Mouse (Mus musculus) liver, embryonic 14.5 days (tissue): ENCODE data around the gene Serpina11. TPM values are rescaled to one million over a fixed set of nuclear protein-coding genes. Genes with fewer than 3 reads are reported as not detected.

ENCODE experiments used
- ATAC-seq: fragments of 200-750 bp; cut with Nextera tagmentation; 2 replicates; pipeline ENCODE4 v1.8.0; 2017; ENCODE audit warnings: moderate number of reproducible peaks, mild to moderate bottlenecking, moderate library complexity; ENCODE audit not compliant: insufficient read depth
- DNase-seq, 3 experiments: peaks; one replicate each; pipeline ENCODE4 v3.0.0-alpha.2; 2012 to 2013; ENCODE audit warnings: low read depth in 3 of 3, low spot score in 3 of 3
- H3K27ac ChIP-seq: fragments of 300-500 bp; sonication (generic); 2 replicates; pipeline ENCODE4 v1.5.1; 2014; ENCODE audit warnings: moderate library complexity, mild to moderate bottlenecking, control low read depth, inconsistent platforms
- H3K27me3 ChIP-seq: fragments of 300-500 bp; sonication (generic); 2 replicates; pipeline ENCODE4 v1.6.1; 2014; ENCODE audit warnings: mild to moderate bottlenecking, low read length, moderate library complexity; ENCODE audit not compliant: control insufficient read depth, insufficient read depth
- H3K36me3 ChIP-seq: fragments of 300-500 bp; sonication (generic); replicated peaks from 2 replicates; pipeline ENCODE4 v1.6.1; 2014; ENCODE audit warnings: low read depth; ENCODE audit not compliant: control insufficient read depth, insufficient read depth
- H3K4me1 ChIP-seq, 2 experiments: fragments of 200-500 bp in 1 of 2; fragments of 300-500 bp in 1 of 2; sonication (generic) in 1 of 2; replicated peaks; 2 replicates each; pipeline ENCODE4 v1.6.1; 2012 to 2014; ENCODE audit warnings: antibody characterized with exemption in 1 of 2, inconsistent platforms in 1 of 2, low read length in 1 of 2; ENCODE audit not compliant: control insufficient read depth in 2 of 2, insufficient read depth in 2 of 2
- H3K4me2 ChIP-seq: fragments of 300-500 bp; sonication (generic); 2 replicates; pipeline ENCODE4 v1.6.1; 2014; ENCODE audit warnings: low read depth, mild to moderate bottlenecking, control low read depth, moderate library complexity
- H3K4me3 ChIP-seq, 2 experiments: fragments of 200-500 bp in 1 of 2; fragments of 300-500 bp in 1 of 2; sonication (generic) in 1 of 2; 2 replicates each; pipeline ENCODE4 v1.5.1; 2012 to 2014; ENCODE audit warnings: low read depth in 2 of 2, low read length in 2 of 2, mild to moderate bottlenecking in 2 of 2, control low read depth in 1 of 2, inconsistent platforms in 1 of 2, moderate library complexity in 1 of 2; ENCODE audit not compliant: insufficient read depth in 1 of 2
- H3K9ac ChIP-seq: fragments of 300-500 bp; sonication (generic); replicated peaks from 2 replicates; pipeline ENCODE4 v1.6.1; 2014; ENCODE audit warnings: mild to moderate bottlenecking, control low read depth, moderate library complexity
- H3K9me3 ChIP-seq: fragments of 300-500 bp; sonication (generic); 2 replicates; pipeline ENCODE4 v1.6.1; 2016; ENCODE audit warnings: low read length, mixed read lengths; ENCODE audit not compliant: control insufficient read depth
- CTCF ChIP-seq: IDR thresholded peaks from 2 replicates; pipeline ENCODE4 v1.5.1; 2016; ENCODE audit warnings: antibody characterized with exemption, low read depth, control low read depth
- EP300 ChIP-seq: IDR thresholded peaks from 2 replicates; pipeline ENCODE4 v1.6.1; 2016; ENCODE audit warnings: antibody characterized with exemption, low read depth
- WGBS: fragments of 180-500 bp; shearing (Covaris S2); extraction: QIAGEN DNeasy Blood & Tissue Kit; methylation state at CpG from one replicate; pipeline ENCODE4 v1.1.7; 2014; ENCODE audit not compliant: insufficient replicate concordance; 5-methylcytosine and 5-hydroxymethylcytosine counted together
- polyA plus RNA-seq, 2 experiments: library from polyadenylated mRNA; depleted of rRNA in 1 of 2; stranded (reverse) in 1 of 2; unstranded in 1 of 2; fragments of >200 nt; fragmentation: Nextera tagmentation in 1 of 2; extraction: Ambion mirVana in 1 of 2; gene quantifications; 2 replicates each; pipeline versions ENCODE4 v1.2.1 to v1.2.3; 2012 to 2014

Serpina11 gene
- polyA plus RNA-seq, 2 experiments = 7.7 to 11.4 TPM

- DNase-seq (peak; percentile 17 to 39 (median 22)), ATAC-seq (peak; percentile 68)
- no peak overlapping the region for H3K4me2 ChIP-seq
- H3K36me3 ChIP-seq = no peaks in the 10 kb centered on the region
- H3K27me3 ChIP-seq = no peaks in the 10 kb centered on the region
- H3K4me1 ChIP-seq = peaks cover 0 to 10% of the 10 kb centered on the region in 2 experiments; a peak in 2 of 4 replicates
- no peaks in the 10 kb centered on the region for H3K9me3 ChIP-seq
- no peak overlapping the region for H3K9ac ChIP-seq
- WGBS = 42% methylated on average over 14 of the region's 14 CpGs
- peak overlapping the region; percentile 28; the same call in 1 of the 2 replicates for H3K27ac ChIP-seq
- no peak for TF ChIP-seq EP300
- no peak for TF ChIP-seq CTCF
- H3K4me3 ChIP-seq = no peak overlapping the region
Measured at GRCm38 (mm10) chr12:103988754-103989513, 823 bp downstream of the Serpina11 start.

GRCm38 (mm10) chr12:103985868-103986267 is 3.9 kb downstream of the Serpina11 start:
- no peak for DNase-seq
- Histone ChIP-seq H3K4me1 (peaks cover 0 to 10% of the 10 kb centered on the region in 2 experiments; a peak in 2 of 4 replicates), H3K4me2 (no peak overlapping the region), H3K27me3 (no peaks in the 10 kb centered on the region), H3K9me3 (no peaks in the 10 kb centered on the region), H3K9ac (no peak overlapping the region), H3K27ac (no peak overlapping the region), H3K36me3 (no peaks in the 10 kb centered on the region), H3K4me3 (no peak overlapping the region)
- WGBS = 47% methylated on average over 5 of the region's 5 CpGs
- ATAC-seq = no peak
- TF ChIP-seq CTCF = no peak

GRCm38 (mm10) chr12:103984935-103985334 is 4.8 kb downstream of the Serpina11 start:
- DNase-seq (no peak), ATAC-seq (no peak)
- H3K27me3 ChIP-seq = no peaks in the 10 kb centered on the region
- no peak overlapping the region for H3K4me3 ChIP-seq
- no peaks in the 10 kb centered on the region for H3K36me3 ChIP-seq
- TF ChIP-seq EP300 = no peak
- TF ChIP-seq CTCF = peak; percentile 45; the same call in 1 of the 2 replicates
- no peak overlapping the region for H3K4me2 ChIP-seq
- 56% methylated on average over 4 of the region's 4 CpGs for WGBS
- no peaks in the 10 kb centered on the region for H3K9me3 ChIP-seq
- H3K4me1 ChIP-seq = peaks cover 0 to 10% of the 10 kb centered on the region in 2 experiments; a peak in 2 of 4 replicates
- H3K27ac ChIP-seq = no peak overlapping the region
- no peak overlapping the region for H3K9ac ChIP-seq

- H3K36me3 ChIP-seq = no peaks in the 10 kb centered on the region
- H3K27ac ChIP-seq = no peak overlapping the region
- H3K9ac ChIP-seq = no peak overlapping the region
- ATAC-seq (no peak), DNase-seq (no peak)
- 54% methylated on average over 7 of the region's 7 CpGs for WGBS
- H3K4me1 ChIP-seq = no peaks in the 10 kb centered on the region
- H3K9me3 ChIP-seq = no peaks in the 10 kb centered on the region
- no peaks in the 10 kb centered on the region for H3K27me3 ChIP-seq
- no peak for TF ChIP-seq CTCF
- no peak for TF ChIP-seq EP300
- no peak overlapping the region for H3K4me3 ChIP-seq
- H3K4me2 ChIP-seq = no peak overlapping the region
Measured at GRCm38 (mm10) chr12:103981646-103982360, 8.0 kb downstream of the Serpina11 start.

DNA sequence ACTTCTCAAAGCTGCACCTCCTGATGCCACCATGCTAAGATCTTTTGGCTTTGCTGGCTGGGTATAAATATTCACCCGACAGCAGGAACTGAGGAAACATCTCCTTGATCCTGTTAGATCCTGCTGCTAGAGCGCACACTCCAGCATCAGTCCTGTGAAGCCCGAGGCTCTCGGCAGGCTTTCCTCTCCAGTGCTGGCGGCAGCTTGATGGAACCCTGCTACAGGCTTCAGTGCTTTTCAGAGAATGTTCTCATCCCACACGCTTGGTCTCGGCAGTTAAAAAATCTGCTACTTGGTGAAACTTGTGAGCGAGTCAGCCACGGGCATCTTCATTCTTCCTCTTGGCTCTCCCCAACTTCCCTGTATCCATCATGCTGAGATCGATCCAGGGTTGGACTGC is 11.5 kb downstream of the Serpina11 start:
- Histone ChIP-seq H3K4me2 (no peak overlapping the region), H3K9me3 (no peaks in the 10 kb centered on the region), H3K27me3 (no peaks in the 10 kb centered on the region), H3K4me3 (no peak overlapping the region), H3K36me3 (no peaks in the 10 kb centered on the region), H3K27ac (no peak overlapping the region), H3K4me1 (no peaks in the 10 kb centered on the region), H3K9ac (no peak overlapping the region)
- DNase-seq (no peak), ATAC-seq (no peak)
- no peak for TF ChIP-seq EP300
- no peak for TF ChIP-seq CTCF
- WGBS = 75% methylated on average over 10 of the region's 10 CpGs
